Mouse (Mus musculus): Measurements from ENCODE around the gene Rffl. TPM values are rescaled to one million over a fixed set of nuclear protein-coding genes. Genes with fewer than 3 reads are reported as not detected.
A peak's percentile ranks its signal among the peaks of the same experiment; 100 is the strongest.
"Not testable (repeated sequence)": the region's sequence is repeated elsewhere in the genome, so short reads cannot be mapped to it uniquely, and the experiment has no call there.

The Rffl gene
- total RNA-seq, 1 experiment from 2014 or later = 13.3 TPM

DNA sequence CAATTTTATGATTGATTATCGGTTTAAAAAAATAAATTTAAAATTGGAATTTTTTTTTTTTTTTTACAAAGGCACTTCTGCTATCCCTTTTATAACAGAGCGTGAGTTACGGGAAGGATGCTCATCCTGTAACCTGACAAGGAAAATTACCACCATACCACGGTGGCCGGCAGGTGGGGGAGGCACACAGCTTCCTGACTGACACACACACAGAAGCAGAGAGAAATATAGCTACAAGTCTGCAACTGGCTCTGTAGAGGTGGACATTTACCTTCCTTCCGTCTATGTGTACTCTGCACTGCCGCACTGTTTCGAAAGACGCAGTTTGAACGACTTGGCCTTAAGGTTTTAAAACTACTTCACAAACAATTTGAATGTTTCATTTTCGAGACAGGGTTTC lies 18.9 kb downstream of the Rffl start:
- ATAC-seq (replicated peaks; ENCODE audit: insufficient number of reproducible peaks, low FRiP score, low TSS enrichment, poor library complexity, severe bottlenecking) = no peak

DNA sequence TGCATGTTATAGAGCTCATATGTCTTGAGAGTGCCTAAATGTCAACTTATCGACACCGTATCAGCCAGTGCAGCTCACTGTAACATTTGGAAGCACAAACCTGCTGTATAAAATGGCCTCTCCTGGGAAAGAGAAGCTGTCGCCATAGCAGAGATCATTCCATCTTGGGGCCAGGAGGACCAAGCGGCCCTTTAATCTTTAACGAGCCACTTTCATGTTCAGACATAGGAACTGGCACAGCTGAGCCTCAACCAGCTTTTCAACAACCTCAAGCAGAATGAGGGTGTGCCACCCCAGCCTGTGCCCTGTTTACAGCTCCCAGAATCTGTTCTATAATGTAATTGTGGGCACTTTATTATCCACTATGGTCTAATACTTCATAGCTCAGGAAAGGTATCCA lies 20.8 kb downstream of the Rffl start:
- no peak for ATAC-seq (replicated peaks; ENCODE audit: insufficient number of reproducible peaks, low FRiP score, low TSS enrichment, poor library complexity, severe bottlenecking)

DNA sequence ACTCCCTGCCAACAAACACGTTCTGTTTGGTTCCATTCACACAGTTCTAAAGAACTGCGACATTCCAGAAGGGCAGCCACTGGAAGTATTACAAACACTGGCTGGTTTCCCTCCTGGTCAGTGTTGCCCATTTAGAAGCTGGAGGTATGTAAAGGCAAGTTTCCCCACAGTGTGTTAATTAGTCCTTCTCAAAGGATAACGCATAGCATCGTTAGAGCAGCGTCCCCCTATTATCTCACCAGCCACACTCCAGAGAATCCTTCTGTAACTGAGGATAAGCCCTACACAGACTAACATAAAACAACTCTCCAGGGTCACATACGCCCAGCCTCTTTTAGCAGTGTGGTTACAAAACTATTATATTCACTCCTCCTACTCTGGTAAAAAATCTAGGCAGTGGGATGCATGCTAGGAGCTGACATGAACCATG lies 23.4 kb downstream of the Rffl start:
- no peak for ATAC-seq (replicated peaks; ENCODE audit: insufficient number of reproducible peaks, low FRiP score, low TSS enrichment, poor library complexity, severe bottlenecking)

DNA sequence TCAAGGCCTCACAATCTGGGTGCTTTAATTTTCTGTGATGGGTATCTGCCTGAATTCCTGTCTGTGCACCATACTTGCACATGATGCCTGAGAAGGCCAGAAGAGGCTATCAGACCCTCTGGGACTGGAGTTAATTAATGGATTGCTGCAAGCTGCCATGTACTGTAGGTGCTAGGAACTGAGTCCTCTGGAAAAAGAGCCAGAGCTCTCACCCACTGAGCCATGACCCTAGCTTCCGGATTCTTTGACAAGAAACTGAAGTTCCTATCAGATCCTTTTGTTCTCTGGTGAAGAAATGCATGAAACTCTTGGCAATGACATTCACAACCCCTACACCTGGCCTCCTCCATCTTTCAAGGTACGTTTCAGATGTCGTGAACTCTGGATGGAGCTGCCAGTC lies 24.1 kb downstream of the Rffl start:
- no peak for ATAC-seq (replicated peaks; ENCODE audit: insufficient number of reproducible peaks, low FRiP score, low TSS enrichment, poor library complexity, severe bottlenecking)

DNA sequence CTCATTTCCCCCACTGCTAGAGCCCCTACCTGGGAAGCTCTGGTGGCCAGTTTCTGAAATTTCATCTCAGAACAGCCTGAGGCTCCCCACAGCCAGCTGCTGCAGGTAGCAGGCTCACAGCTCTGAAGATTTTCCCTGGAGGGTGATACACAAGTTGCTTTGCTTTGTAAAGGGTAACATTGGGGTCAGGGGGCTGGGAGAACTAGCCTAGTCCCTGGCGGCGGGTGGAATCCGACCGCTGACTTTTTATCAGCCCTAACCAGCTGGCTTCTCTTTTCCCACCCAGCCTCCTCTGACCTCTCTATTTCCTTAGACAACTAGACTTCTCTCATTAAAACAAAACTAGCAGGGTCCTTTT lies 25.0 kb downstream of the Rffl start:
- ATAC-seq (replicated peaks; ENCODE audit: insufficient number of reproducible peaks, low FRiP score, low TSS enrichment, poor library complexity, severe bottlenecking) = no peak

DNA sequence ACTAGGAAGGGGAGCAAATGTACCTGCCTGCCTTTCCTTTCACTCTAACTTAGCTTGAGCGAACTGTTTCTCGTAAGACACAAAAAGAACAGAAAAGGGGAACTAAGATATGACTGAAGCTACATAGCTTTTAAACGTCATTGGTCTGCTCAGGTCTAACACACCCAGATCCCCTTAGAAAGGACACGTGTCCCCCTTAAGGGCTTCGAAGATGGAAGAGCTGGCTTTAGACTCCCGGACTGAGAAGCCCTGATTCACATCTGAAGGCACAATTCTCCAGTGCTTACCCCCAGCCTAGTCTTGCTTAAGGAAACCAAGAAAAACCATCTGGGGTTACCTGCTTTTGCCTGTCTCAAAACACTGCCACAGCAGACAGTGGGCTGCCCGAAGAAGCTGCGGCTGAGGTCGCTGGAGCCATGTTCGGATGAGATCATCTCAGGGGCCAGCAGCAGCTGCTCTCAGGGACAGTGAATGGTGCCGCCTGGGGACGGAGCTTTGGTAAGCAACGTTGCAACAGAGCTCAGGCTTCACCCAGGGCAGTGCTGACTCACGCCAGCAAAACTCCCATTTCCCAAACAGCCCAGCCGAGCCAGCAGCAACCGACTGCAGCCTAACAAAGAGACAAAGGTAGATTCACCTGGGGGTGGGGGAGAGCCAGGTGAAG lies 25.5 kb downstream of the Rffl start:
- peak; percentile 91 for ATAC-seq (replicated peaks; ENCODE audit: insufficient number of reproducible peaks, low FRiP score, low TSS enrichment, poor library complexity, severe bottlenecking)

DNA sequence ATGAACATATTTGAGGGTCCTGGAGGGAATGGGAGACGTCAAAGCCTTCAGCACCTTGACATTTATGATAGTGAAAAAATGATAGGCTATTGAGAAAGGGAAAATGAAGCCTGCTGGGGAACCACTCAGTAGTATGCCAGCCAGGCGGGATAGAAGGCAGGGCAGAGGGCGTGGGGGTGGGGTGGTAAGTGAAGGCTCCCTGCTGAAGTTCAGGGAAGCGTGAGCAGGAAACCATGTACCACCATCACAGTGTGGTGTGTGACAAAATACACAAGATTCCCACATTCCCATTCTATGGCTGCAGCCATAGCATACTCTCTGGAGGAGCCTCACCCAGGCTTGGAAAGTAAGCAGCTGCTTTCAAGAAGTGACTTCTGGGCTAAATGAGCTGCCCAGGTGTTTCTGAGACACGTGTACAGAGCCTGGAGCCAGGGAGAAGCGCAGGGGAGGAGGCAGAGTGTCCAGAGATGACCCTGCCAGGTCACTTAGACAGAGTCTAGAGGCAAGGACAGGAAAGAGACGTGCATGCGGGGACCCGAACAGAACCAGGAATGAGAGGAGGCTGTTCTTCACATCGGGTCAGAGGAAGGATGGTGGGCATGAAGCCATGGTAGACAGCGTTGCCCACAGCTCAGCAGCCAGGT lies 26.1 kb downstream of the Rffl start:
- ATAC-seq (replicated peaks; ENCODE audit: insufficient number of reproducible peaks, low FRiP score, low TSS enrichment, poor library complexity, severe bottlenecking) = 0 out of 2 replicates have a peak, but pooled peaks have one; percentile 4

DNA sequence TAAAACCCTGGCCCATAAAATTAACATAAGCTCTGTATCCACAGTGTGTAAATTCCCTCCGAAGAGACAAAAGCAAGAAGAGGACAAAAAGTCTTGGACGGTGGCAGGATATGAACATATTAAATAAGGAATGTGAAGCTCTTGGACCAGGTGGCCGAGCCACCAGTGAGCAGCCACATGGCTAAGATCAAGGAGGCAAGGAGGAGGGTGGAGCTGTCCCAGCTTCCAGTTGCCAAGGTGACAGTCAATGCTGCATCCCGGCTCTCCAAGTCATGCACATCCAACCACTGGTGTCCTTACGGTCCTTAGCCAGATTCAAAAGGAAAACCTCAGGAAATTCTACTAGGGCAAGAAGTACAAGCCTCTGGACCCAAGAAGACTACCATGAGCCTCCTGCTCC lies 32.5 kb downstream of the Rffl start:
- ATAC-seq (replicated peaks; ENCODE audit: insufficient number of reproducible peaks, low FRiP score, low TSS enrichment, poor library complexity, severe bottlenecking) = no peak

DNA sequence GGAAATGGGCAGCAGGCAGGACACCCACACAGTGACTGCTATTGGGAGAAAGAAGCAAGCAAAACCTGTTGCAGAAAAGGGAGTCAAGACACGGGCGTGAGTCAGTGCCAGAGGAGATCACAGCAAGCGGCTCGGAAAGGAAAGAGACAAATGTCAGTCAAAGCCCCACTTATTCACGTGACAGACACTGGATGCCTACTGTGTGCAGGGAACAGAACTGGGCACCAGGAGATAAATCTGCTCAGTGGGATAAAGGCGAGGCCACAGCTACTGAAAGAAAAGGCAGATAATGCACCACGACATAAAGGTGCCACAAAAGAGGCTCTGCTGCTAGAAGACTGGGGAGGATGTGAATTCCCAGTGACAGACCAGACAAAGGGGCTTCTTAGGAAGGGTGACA lies 33.2 kb downstream of the Rffl start:
- no peak for ATAC-seq (replicated peaks; ENCODE audit: insufficient number of reproducible peaks, low FRiP score, low TSS enrichment, poor library complexity, severe bottlenecking)

DNA sequence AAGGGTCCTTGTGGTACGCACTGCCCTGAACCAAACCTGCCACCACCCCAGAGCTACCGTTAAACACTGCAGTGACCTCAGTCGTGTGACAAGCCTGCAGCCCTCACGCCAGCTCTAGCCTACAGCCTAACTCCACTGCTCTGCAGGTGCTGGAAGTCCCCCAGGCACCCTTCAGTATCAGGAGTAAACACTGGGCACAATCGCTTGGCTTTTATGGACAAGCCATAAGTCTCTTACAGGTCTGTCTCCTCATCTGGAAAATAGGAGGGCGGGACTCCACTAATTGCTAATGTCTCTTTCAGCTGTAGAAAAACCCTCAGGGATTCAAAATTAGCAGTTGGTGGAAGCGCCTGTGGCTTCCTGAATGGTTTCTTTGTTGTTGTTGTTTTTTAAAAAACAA lies 33.8 kb downstream of the Rffl start:
- ATAC-seq (replicated peaks; ENCODE audit: insufficient number of reproducible peaks, low FRiP score, low TSS enrichment, poor library complexity, severe bottlenecking) = no peak

DNA sequence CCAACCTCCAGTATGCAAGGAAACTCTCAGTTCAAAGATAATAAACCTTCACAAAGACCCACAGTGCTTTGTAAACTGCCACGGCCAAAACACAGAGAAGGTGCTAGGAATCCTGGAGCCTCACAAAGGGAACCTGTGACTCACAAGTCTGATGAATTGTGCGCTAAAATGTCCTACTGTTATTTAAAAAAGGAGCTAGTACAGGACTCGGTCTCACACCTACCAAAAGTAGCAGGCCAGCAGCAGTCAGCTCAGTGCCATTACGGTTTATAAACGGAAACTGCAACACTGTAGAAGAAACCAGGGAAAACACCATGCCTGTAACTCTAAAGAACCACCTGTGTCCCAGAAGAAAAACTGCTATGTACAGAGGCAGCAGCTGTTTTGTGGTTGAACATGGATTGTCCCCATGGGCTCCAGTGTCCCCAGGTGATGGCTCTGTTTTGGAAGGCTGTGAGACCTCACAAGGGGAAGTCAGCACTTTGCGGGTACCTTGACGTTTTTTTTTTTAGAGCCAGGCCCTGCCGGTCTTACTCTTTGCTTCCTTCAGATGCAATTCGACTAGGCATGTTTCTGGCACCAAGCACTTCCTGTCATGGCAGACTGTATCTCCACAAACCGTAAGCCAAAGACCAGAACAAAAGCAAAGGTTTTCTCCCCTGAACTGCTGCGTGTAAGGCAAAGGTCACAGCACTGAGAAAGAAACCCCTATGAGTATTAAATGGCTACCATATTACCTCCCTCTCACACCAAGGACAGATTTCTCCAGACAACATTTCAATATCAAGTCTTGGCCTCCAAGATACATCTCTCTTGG lies 35.2 kb downstream of the Rffl start:
- no peak for ATAC-seq (replicated peaks; ENCODE audit: insufficient number of reproducible peaks, low FRiP score, low TSS enrichment, poor library complexity, severe bottlenecking)

DNA sequence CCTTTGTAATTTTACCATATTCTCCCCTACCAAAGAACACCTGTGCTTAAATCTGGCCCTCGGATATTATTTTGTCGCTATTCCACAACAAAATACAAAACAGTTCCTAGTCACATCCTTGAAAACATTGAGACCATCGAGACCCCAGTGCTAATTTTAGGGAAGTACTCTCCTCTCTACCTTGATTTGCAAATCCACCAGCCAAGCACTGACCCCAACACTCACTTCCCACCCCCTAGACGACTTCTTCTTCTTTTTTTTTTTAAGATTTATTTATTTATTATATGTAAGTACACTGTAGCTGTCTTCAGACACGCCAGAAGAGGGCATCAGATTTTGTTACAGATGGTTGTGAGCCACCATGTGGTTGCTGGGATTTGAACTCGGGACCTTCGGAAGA lies 36.7 kb downstream of the Rffl start:
- not testable (repeated sequence) for ATAC-seq (replicated peaks; ENCODE audit: insufficient number of reproducible peaks, low FRiP score, low TSS enrichment, poor library complexity, severe bottlenecking)

DNA sequence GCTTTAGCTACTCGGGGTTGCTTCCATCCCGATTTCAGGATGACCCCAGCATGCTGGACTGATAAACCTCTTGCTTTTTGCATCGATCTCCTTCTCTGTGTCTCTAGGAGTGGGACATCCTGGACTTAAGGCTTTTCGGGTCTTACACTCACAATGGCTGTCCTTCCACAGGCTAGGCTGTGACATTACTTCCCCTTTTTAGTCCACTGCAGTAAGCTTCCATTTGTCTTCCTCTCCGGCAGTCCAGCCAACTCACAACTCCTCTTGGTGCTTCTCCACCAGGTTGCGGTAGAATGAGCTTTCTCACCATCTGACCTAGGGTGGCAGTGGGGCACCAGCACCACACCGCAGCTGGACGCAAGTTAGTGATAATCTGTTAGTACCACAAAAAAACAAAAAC lies 37.1 kb downstream of the Rffl start:
- peak; percentile 47; the same call in 1 of the 2 replicates for ATAC-seq (replicated peaks; ENCODE audit: insufficient number of reproducible peaks, low FRiP score, low TSS enrichment, poor library complexity, severe bottlenecking)

DNA sequence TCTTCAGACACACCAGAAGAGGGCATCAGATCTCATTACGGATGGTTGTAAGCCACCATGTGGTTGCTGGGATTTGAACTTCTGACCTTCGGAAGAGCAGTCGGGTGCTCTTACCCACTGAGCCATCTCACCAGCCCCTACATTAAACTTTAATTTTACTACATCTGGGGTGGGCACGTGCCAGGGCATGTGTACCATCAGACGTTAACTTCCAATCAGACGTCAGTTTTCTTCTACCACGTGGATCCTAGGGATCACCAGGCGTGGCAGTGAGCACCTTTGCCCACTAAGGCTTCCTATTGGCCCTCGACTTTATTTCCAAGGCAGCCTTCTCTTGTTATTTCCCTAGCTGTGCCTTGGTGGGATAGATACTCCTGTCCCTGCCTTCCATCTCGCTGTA lies 38.6 kb downstream of the Rffl start:
- not testable (repeated sequence) for ATAC-seq (replicated peaks; ENCODE audit: insufficient number of reproducible peaks, low FRiP score, low TSS enrichment, poor library complexity, severe bottlenecking)

DNA sequence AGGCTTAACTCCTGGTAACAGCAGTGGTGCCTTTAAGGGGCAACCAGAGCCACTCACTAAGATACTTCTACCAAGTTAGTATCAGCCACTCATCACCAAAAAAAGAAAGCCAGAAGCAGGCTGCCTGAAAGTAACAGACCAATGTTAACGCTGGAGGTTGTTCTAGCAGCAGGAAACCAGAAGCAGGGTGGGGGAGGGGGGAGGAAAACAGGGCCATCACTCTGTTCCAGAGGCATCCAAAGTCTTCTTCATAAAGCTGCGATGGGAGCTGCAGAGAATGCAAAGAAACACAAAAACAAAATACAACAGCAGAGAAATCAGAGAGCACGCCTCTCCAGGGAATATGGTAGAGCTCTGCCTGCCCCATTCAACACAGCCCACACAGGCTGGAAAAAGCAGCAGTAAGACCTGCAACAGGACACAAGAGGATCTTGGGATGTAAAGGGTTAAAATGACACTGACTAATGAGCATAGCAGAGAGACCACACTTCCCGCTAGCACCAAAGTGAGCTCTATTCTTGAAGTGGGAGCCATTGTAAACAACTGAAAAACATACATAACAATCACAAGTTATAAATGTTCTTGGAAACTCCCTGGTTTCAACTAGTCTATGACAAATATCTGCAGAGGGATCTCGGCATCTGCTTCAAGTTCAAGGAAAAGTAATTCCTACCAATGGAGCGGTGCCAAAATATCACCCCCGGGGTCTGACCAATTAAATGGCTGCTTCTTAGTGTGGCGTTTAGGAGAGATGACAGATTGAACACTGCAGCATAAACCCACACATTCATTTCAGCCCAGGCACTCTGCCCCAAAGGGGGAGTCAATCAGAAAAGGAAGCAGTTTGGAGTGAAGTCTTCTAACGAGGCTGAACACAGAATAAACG lies 39.8 kb downstream of the Rffl start:
- ATAC-seq (replicated peaks; ENCODE audit: insufficient number of reproducible peaks, low FRiP score, low TSS enrichment, poor library complexity, severe bottlenecking) = no peak

DNA sequence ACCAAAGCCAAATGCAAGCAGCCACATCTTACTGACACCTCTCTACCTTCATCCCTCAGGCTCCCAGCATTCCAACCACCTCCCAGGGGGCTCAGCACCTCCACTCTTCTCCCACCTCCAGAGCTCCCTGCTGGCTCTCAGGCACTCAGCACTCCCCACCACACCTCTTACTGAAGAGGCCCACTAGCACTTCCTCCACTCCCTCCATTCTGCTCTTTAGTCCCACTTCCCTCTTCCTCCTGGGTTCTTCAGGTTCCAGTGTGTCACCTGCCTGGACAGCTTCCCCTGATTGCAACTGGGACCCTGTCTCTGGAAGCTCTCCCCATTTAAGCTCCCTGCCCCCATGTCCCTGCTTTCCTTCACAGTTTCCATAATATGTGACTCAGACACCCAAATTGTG lies 44.2 kb downstream of the Rffl start:
- ATAC-seq (replicated peaks; ENCODE audit: insufficient number of reproducible peaks, low FRiP score, low TSS enrichment, poor library complexity, severe bottlenecking) = no peak

DNA sequence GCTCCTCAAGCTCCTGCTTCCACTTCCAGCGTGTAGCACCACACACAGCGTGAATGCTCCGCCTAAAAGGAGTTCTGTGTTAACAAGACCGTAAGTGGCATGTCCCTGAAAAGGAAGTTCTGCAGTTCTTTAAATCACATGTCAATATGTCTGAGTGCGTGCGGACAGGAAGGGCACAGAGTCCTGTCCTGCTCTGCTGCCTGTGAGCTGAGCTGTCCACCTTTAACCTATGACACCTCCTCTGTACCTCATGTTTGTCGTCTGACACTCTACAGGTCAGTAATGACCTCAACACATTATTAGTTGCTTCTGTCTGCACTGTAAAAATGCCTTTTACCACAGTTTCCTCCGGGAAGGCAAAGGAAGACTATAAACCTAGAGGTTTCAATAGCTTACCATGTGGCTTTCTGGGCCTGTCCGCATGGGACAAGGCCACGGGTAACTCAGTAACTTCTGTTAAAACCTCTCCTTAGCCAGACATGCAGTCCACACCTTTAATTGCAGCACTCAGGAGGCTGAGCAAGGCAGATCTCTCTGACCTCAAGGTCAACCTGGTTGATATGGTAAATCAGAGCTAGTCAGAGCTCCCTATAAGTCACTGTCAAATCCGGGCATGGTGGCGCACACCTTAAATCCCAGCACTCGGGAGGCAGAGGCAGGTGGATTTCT lies 50.1 kb downstream of the Rffl start:
- ATAC-seq (replicated peaks; ENCODE audit: insufficient number of reproducible peaks, low FRiP score, low TSS enrichment, poor library complexity, severe bottlenecking) = no peak

DNA sequence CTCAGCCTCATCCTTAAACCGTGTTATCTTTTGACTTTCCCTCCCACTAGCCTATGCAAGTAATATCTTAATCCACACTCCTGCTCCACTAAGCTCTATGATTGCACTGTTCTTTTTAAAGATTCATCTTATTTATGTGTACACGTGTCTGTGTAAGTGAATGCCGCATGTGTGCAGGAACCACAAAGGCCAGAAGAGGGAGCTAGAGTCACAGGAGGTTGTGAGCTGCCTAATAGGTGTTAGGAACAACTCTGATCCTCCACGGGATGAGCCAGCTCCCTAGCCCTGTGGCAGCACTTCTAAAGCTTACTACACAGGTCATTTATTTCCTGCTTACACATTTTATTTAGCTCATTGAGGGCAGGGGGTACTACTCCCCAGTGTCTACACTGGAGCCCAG lies 51.7 kb downstream of the Rffl start:
- peak; percentile 77 for ATAC-seq (replicated peaks; ENCODE audit: insufficient number of reproducible peaks, low FRiP score, low TSS enrichment, poor library complexity, severe bottlenecking)
